29 mouse cellular contexts compared by ENCODE assay signal in genomic region chrX:160610882-160611644, GRCm38 (mm10).
A peak's percentile ranks its signal among the peaks of the same experiment; 100 is the strongest.
DNase-seq lines count a peak whose midpoint lies in the region; ATAC-seq and TF ChIP-seq lines count a peak whose summit lies in the region.
"Had no signal": no experiment of that assay in that cellular context is flagged by ENCODE, and none has a peak within 500 bp of the region (broad histone marks: within the 10 kb centered on the region; RNA-seq: fewer than 3 reads in every experiment).

No protein-coding gene starts in this region.

- no peaks in the 10 kb centered on the region for H3K4me1 ChIP-seq in forebrain, embryonic 12.5 days
- H3K4me1 ChIP-seq in forebrain, postnatal 0 days (ENCODE audit: insufficient read depth) = no peaks in the 10 kb centered on the region
- H3K4me1 ChIP-seq in midbrain, embryonic 11.5 days (ENCODE audit: control insufficient read depth, insufficient read depth, low read length) = no peaks in the 10 kb centered on the region
- no peaks in the 10 kb centered on the region for H3K4me1 ChIP-seq in midbrain, embryonic 15.5 days
- H3K4me1 ChIP-seq: embryonic facial prominence, embryonic 10.5 days; hindbrain, embryonic 15.5 days; intestine, embryonic 15.5 days; limb, embryonic 10.5 days; liver, embryonic 15.5 days; lung, embryonic 15.5 days had no signal

- DNase-seq in forebrain, postnatal 0 days = no peak
- peak; percentile 90 for DNase-seq in midbrain, embryonic 11.5 days (ENCODE audit: low spot score, missing footprints)
- DNase-seq in R1 (ENCODE audit: low read depth, low spot score) = peak; percentile 18
- peak; percentile 5 for DNase-seq in embryo, embryonic 9.5 days (ENCODE audit: extremely low spot score)
- no peak for DNase-seq in gastrocnemius, adult 18-20 months (ENCODE audit: low spot score)
- DNase-seq in spleen, postnatal 4 days (ENCODE audit: low spot score in 2 of 2) = no peak
- DNase-seq: adrenal gland, adult 8-10 months; cerebellum, adult 2 months; cerebellum, postnatal 25 days; gastrocnemius, postnatal 36 days; heart, adult 2 months; kidney, adult 8-10 months; kidney, postnatal 14 days; liver; thymus, adult 2 months; thymus, postnatal 4 days had no signal

- H3K36me3 ChIP-seq in forebrain, embryonic 12.5 days (replicated peaks) = no peaks in the 10 kb centered on the region
- no peaks in the 10 kb centered on the region for H3K36me3 ChIP-seq in forebrain, postnatal 0 days (ENCODE audit: insufficient read depth)
- no peaks in the 10 kb centered on the region for H3K36me3 ChIP-seq in midbrain, embryonic 11.5 days (ENCODE audit: control insufficient read depth, insufficient read depth, low read length)
- H3K36me3 ChIP-seq in midbrain, embryonic 15.5 days (replicated peaks) = no peaks in the 10 kb centered on the region
- H3K36me3 ChIP-seq: embryonic facial prominence, embryonic 10.5 days; G1E; heart, embryonic 13.5 days; hindbrain, embryonic 15.5 days; intestine, embryonic 15.5 days; limb, embryonic 10.5 days; liver, embryonic 15.5 days; lung, embryonic 15.5 days had no signal

- TF ChIP-seq CTCF in forebrain, postnatal 0 days (IDR thresholded peaks at IDR 0.05; ENCODE audit: low read depth) = no peak

- H3K27ac ChIP-seq in forebrain, embryonic 12.5 days = peak overlapping the region; percentile 36; the same call in 1 of the 2 replicates
- no peak overlapping the region for H3K27ac ChIP-seq in forebrain, postnatal 0 days (ENCODE audit: low read depth, low read length)
- 0 out of 2 replicates have a peak overlapping the region, but pooled peaks have one; percentile 30 for H3K27ac ChIP-seq in midbrain, embryonic 11.5 days (ENCODE audit: low read depth, low read length)
- H3K27ac ChIP-seq in midbrain, embryonic 15.5 days = no peak overlapping the region
- H3K27ac ChIP-seq: embryonic facial prominence, embryonic 10.5 days; heart, adult 2 months; heart, embryonic 13.5 days; hindbrain, embryonic 15.5 days; intestine, embryonic 15.5 days; limb, embryonic 10.5 days; liver, embryonic 15.5 days; lung, embryonic 15.5 days; macrophage; stomach, postnatal 0 days had no signal

- ATAC-seq in forebrain, embryonic 12.5 days (ENCODE audit: low FRiP score) = peak; percentile 65; the same call in 1 of the 2 replicates
- no peak for ATAC-seq in forebrain, postnatal 0 days
- peak; percentile 89 for ATAC-seq in midbrain, embryonic 11.5 days (ENCODE audit: low FRiP score)
- ATAC-seq in midbrain, embryonic 15.5 days (replicated peaks) = no peak
- ATAC-seq: intestine, embryonic 15.5 days; Patski had no signal

- H3K27me3 ChIP-seq in forebrain, embryonic 12.5 days = 0 out of 2 replicates have a peak, but pooled peaks cover 5% of the 10 kb centered on the region
- H3K27me3 ChIP-seq in forebrain, postnatal 0 days (ENCODE audit: insufficient read depth, low read length) = no peaks in the 10 kb centered on the region
- H3K27me3 ChIP-seq in midbrain, embryonic 11.5 days (ENCODE audit: control insufficient read depth, insufficient read depth, low read length) = no peaks in the 10 kb centered on the region
- peaks cover 9% of the 10 kb centered on the region; the same call in 1 of the 2 replicates for H3K27me3 ChIP-seq in midbrain, embryonic 15.5 days (replicated peaks)
- H3K27me3 ChIP-seq: intestine, embryonic 15.5 days; liver, embryonic 15.5 days; lung, embryonic 15.5 days had no signal

- no peak overlapping the region for H3K4me3 ChIP-seq in forebrain, embryonic 12.5 days (replicated peaks)
- H3K4me3 ChIP-seq in forebrain, postnatal 0 days (ENCODE audit: low read depth, low read length) = no peak overlapping the region
- H3K4me3 ChIP-seq in midbrain, embryonic 11.5 days (ENCODE audit: low read depth, low read length) = no peak overlapping the region
- H3K4me3 ChIP-seq in midbrain, embryonic 15.5 days = no peak overlapping the region
- H3K4me3 ChIP-seq: embryonic facial prominence, embryonic 10.5 days; heart, adult 2 months; heart, embryonic 13.5 days; hindbrain, embryonic 15.5 days; intestine, embryonic 15.5 days; limb, embryonic 10.5 days; liver, embryonic 15.5 days; lung, embryonic 15.5 days had no signal

- 22% methylated on average over 4 of the region's 4 CpGs for WGBS in forebrain, embryonic 12.5 days
- WGBS in forebrain, postnatal 0 days = 23% methylated on average over 4 of the region's 4 CpGs
- WGBS in midbrain, embryonic 11.5 days = 30% methylated on average over 4 of the region's 4 CpGs
- WGBS in midbrain, embryonic 15.5 days = 25% methylated on average over 4 of the region's 4 CpGs

- no peak overlapping the region for H3K9ac ChIP-seq in forebrain, embryonic 12.5 days
- H3K9ac ChIP-seq in forebrain, postnatal 0 days = no peak overlapping the region
- H3K9ac ChIP-seq in midbrain, embryonic 11.5 days (ENCODE audit: low read length) = no peak overlapping the region
- H3K9ac ChIP-seq in midbrain, embryonic 15.5 days = no peak overlapping the region
- H3K9ac ChIP-seq: heart, embryonic 13.5 days; hindbrain, embryonic 15.5 days; intestine, embryonic 15.5 days; liver, embryonic 15.5 days; lung, embryonic 15.5 days had no signal

- no peak overlapping the region for H3K4me2 ChIP-seq in forebrain, embryonic 12.5 days
- H3K4me2 ChIP-seq in forebrain, postnatal 0 days (ENCODE audit: low read depth) = no peak overlapping the region
- H3K4me2 ChIP-seq in midbrain, embryonic 11.5 days = no peak overlapping the region
- H3K4me2 ChIP-seq in midbrain, embryonic 15.5 days = no peak overlapping the region
- H3K4me2 ChIP-seq: heart, embryonic 13.5 days; hindbrain, embryonic 15.5 days; intestine, embryonic 15.5 days; liver, embryonic 15.5 days; lung, embryonic 15.5 days had no signal

- H3K9me3 ChIP-seq in forebrain, embryonic 12.5 days = no peaks in the 10 kb centered on the region
- H3K9me3 ChIP-seq in forebrain, postnatal 0 days (ENCODE audit: low read length) = no peaks in the 10 kb centered on the region
- H3K9me3 ChIP-seq in midbrain, embryonic 11.5 days (ENCODE audit: control insufficient read depth, low read length) = no peaks in the 10 kb centered on the region
- no peaks in the 10 kb centered on the region for H3K9me3 ChIP-seq in midbrain, embryonic 15.5 days
- H3K9me3 ChIP-seq: embryonic facial prominence, embryonic 10.5 days; G1E; heart, embryonic 13.5 days; hindbrain, embryonic 15.5 days; intestine, embryonic 15.5 days; limb, embryonic 10.5 days; liver, embryonic 15.5 days; lung, embryonic 15.5 days had no signal

Comparison
In these comparisons a context has a peak if more than half of its experiments do, and no peak if none do; other contexts are left out.
1. ATAC-seq: peak in forebrain, embryonic 12.5 days (single experiment) and midbrain, embryonic 11.5 days (single experiment); none in forebrain, postnatal 0 days (single experiment) and midbrain, embryonic 15.5 days (single experiment).
2. H3K27ac ChIP-seq: peak in forebrain, embryonic 12.5 days (single experiment) and midbrain, embryonic 11.5 days (single experiment); none in forebrain, postnatal 0 days (single experiment) and midbrain, embryonic 15.5 days (single experiment).
3. DNase-seq: peak in midbrain, embryonic 11.5 days (single experiment), R1 (single experiment) and embryo, embryonic 9.5 days (single experiment); none in forebrain, postnatal 0 days (single experiment), gastrocnemius, adult 18-20 months (single experiment) and spleen, postnatal 4 days (0 of 2).